Mouse (Mus musculus) embryo, embryonic 10.5 days (tissue): Measurements from ENCODE around the gene Uvrag.
A peak's percentile ranks its signal among the peaks of the same experiment; 100 is the strongest.

ENCODE experiments used
- DNase-seq: peaks from one replicate; pipeline ENCODE4 v3.0.0-alpha.2; 2015; ENCODE audit warnings: low spot score

Gene Uvrag

GRCm38 (mm10) chr7:99020353-99020752 lies 120.6 kb downstream of the Uvrag start:
- DNase-seq: peak; percentile 7

DNA sequence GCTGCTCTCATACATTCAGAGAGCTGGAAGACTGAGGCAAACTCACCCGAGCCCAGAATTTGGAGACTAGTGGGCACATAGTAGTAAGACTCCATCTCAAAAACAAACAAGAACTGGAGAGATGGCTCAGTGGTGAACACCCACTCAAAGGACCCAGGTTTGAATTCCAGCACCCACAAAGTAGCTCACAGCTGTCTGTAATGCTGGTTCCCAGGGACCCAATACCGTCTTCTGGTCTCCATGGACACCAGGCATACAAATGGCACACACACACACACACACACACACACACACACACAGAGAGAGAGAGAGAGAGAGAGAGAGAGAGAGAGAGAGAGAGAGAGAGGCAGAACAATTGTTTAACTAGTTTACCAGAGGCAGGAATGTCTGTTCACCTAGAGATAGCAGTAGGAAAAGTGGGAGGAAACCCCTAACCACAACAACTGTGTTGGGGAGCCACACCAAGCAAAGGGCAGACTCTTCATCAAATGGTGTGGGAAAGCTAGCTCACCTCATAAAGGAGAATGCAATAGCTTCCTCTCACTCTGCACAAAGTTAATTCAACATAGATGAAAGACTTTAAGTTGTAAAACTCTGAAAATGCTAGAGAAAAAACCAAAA lies 123.6 kb downstream of the Uvrag start:
- no peak for DNase-seq

DNA sequence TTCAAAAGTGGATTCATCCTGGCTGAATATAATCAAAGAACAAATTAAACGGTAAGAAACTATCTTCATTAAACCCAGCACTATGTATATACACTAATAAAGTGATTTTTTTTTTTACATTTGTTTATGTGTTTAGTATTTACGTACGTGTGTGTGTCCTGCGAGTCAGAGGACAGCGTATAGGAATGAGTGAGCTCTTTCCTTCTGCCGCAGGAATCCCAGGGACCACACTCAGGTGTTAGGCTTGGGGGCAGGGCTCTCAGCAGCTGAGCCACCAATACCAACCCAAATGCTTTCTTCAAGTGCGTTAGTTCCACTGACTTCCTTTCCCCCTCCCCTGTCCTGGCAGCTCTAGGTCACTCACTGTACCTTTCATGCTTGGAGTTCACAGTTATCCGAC lies 125.0 kb downstream of the Uvrag start:
- DNase-seq: no peak

DNA sequence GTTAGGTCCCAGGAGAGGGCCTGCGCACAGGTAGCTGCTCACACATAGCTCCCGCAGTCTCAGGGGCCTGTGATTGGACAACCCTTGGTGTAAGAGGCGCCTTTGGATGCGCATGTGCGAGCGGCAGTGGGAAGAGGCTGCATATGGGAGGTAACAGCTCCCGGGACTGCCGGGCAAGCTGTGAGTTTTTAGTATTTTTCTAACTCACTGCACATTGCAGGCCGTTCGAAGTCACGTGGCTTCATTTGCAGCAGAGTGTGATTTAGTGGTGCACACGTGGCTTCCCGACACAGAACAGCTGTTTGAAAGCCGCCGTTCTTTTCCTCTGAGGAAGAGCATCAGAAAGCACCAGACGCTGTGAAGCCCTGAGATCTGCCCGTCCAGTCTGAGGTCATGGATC lies 125.5 kb downstream of the Uvrag start:
- peak; percentile 44 for DNase-seq

- DNase-seq: no peak
Measured at GRCm38 (mm10) chr7:99014620-99015019, 126.3 kb downstream of the Uvrag start.

- DNase-seq: no peak
Measured at GRCm38 (mm10) chr7:99007506-99008354, 133.2 kb downstream of the Uvrag start.

DNA sequence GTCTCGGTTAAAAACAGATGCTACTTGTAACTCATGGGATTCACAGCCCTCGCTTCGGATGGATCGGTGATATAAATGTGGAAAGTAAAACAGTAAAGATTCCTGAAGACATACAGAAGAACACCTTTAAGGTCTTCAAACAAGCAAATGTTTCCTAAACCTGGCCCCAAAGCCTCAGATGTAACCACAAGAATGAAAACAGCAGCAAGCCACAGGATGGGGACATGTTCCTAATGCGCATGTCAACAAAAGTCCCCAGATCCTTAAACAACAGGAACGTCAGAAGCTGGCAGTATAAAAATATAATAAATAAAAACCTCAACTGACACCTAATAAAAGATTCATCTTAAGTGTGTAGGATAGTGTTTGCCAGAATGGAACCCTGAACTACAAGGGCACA lies 137.7 kb downstream of the Uvrag start:
- no peak for DNase-seq

GRCm38 (mm10) chr7:98998722-98999121 lies 142.2 kb downstream of the Uvrag start:
- no peak for DNase-seq

- no peak for DNase-seq
Measured at GRCm38 (mm10) chr7:98997760-98998159, 143.2 kb downstream of the Uvrag start.

DNA sequence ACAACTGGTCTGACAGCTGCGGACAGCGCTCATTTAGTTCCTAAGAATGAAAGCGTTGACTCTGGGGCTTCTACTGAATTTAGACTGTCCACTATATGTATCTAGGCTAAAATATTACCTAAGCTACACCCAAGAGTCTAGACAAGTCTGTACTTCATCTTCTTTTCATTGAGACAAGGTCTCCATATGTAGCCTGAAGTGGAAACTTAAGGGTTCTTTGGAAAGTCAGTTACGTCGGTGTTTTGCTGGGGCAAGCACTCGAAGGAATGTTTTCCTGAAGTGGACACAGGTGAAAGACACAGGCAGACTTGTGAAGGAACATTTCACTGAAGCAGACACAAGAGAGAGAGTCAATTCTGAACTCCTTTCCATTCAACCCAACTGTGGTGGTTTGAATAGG lies 144.2 kb downstream of the Uvrag start:
- DNase-seq: no peak

DNA sequence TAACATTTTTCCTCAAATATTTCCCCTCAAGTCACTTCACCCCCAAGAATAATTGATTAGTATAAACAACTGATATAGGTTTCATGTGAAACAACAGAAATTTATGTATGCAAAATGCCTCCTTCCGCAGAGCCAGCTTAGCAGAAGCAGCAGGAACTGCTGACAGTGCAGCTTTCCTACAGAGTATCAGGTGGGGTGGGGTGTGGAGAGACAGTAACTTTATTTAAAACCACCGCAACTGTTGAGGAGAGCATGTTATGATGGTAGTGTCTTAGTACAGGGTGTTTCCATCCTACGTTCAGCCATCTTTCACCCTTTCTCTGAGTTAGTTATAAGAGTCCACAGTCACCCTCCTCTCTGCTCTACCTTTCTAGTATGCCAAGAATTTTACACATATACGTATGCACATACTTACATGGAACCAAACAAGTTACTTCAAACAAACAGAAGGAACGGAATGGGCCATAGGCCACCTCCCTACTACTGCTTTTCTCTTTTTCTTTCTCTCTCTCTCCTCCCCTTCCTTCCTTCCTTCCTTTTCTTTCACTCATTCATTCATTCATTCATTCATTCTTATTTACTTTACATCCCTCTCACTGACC lies 145.7 kb downstream of the Uvrag start:
- no peak for DNase-seq

DNA sequence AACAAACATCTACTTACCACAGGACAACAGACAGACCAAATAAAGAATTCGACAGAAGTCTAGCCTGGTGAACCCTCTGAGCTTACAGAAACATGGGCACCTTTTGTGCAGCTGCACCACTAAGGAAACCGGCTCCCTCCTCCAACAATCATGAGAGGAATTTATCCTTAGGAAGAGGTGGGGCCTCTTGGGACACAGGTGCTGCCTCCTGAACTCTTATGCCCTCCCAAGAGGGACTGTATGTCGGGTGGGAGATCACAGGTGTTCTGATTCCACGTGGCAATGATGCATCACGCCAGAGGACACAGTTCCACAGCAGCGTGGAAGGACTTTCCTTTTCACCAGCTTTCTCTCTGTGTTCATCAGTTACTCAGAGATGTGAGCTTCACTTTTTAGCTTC lies 146.8 kb downstream of the Uvrag start:
- DNase-seq: no peak

- no peak for DNase-seq
Measured at GRCm38 (mm10) chr7:98993395-98993794, 147.5 kb downstream of the Uvrag start.

- DNase-seq: no peak
Measured at GRCm38 (mm10) chr7:98991204-98991761, 149.7 kb downstream of the Uvrag start.

GRCm38 (mm10) chr7:98990510-98990909 lies 150.4 kb downstream of the Uvrag start:
- DNase-seq: no peak

DNA sequence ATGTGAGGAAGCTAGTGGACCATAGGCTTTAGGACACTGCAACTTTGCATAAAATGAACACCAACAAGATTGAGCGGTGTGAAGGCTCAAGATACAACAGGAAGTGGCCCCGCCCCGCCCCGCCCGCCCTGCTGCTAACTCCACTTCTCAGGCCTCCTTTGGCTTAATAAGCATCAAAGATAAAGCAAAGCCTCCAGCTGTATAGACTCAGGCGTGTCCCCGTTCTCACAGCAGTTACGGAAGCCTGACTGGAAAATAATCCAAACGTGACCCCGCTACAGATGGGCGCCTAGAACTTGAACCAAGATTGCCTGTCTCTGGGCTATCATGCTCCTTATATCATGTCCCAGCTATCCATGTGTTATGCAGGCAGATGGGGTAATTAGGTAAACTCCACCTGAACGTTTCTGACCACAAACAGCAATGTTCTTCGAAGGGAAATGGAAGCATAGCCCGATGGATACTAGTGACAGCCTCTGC lies 153.9 kb downstream of the Uvrag start:
- DNase-seq: no peak

- no peak for DNase-seq
Measured at GRCm38 (mm10) chr7:98985935-98986334, 155.0 kb downstream of the Uvrag start.

GRCm38 (mm10) chr7:98985489-98985888 lies 155.5 kb downstream of the Uvrag start:
- DNase-seq: no peak

DNA sequence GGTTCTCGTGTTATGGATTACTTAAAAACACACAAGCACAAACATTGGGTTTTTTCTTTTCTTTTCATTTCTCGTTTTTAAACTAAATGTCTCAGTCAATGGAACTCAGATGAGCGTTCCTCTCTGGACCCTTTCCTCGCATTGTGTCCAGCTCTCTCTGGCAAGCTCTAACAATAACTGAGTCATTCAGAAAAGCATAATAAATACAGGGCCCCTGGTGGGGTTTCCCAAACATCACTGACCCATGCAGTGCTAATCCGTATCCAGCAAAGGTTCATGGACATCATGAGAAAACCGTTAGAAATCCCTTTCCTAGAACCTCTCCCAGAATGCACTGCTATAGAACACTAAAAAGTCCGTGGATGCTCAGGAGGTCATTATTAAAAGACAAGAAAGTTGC lies 156.6 kb downstream of the Uvrag start:
- no peak for DNase-seq

DNA sequence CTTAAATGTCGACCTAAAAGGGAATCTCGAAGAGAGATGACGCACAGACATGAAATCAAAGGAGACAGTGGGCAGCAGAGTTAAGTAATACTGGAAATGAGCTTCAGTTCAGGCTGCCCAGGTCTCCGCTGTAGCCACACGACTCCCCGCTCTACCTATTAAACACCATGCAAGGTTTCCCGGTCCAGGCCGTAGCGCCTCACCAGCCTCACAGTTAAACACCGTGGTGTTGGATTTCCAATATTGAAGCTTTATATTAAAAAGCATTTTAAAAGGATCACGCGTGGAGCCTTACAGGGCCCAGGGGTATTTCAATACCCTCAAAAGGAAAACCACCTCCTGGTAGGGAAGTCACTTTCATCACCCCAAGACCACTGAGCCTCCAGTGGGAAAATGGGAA lies 157.9 kb downstream of the Uvrag start:
- DNase-seq: no peak

GRCm38 (mm10) chr7:98981423-98981822 lies 159.5 kb downstream of the Uvrag start:
- DNase-seq: no peak

GRCm38 (mm10) chr7:98976839-98977457 lies 164.0 kb downstream of the Uvrag start:
- no peak for DNase-seq
